Mouse (Mus musculus) left cerebral cortex, adult 9 months (tissue): ENCODE measurements around the gene Myrip.
A peak's percentile ranks its signal among the peaks of the same experiment; 100 is the strongest.
"Not testable (repeated sequence)": the region's sequence is repeated elsewhere in the genome, so short reads cannot be mapped to it uniquely, and the experiment has no call there.

ENCODE experiments used
- DNase-seq, 2 experiments: peaks; one replicate each; pipeline ENCODE4 v3.0.0; 2022; ENCODE audit warnings: low spot score in 2 of 2

Gene Myrip

DNA sequence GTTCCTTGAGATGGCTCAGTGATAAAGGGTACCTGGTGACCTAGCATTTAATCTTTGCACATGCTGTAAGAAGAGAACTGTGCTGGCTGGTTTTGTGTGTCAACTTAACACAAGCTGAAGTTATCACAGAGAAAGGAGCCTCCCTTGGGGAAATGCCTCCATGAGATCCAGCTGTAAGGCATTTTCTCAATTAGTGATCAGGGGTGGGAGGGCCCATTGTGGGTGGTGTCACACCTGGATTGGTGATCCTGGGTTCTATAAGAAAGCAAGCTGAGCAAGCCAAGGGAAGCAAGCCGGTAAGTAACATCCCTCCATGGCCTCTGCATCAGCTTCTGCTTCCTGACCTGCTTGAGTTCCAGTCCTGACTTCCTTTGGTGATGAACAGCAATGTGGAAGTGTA is at the start of gene Myrip:
Myrip (plus strand) TSS at position 301 of the 400 bp plus-strand sequence.
- not testable (repeated sequence) for DNase-seq

DNA sequence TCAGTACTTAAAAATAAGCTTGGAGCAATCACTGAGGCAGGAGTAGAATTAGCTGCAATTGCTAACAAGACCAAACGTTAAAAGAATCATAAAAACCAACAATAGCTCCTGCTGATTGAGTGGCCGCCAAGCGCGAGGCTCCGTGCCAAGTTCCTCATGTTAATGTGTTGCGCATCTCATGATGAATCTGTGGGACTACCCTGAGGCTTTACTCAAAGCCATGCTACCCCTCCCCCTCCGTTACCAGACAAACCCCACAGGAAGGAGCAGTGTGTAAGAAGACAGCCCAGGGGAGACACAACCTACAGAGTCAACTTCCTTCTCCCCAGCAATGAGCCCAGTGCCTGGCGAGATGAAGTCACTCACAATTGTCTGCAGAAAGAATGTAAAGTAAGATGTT is 41.5 kb upstream of the Myrip start:
- DNase-seq = peak in 1 of 2 experiments; percentile 37

DNA sequence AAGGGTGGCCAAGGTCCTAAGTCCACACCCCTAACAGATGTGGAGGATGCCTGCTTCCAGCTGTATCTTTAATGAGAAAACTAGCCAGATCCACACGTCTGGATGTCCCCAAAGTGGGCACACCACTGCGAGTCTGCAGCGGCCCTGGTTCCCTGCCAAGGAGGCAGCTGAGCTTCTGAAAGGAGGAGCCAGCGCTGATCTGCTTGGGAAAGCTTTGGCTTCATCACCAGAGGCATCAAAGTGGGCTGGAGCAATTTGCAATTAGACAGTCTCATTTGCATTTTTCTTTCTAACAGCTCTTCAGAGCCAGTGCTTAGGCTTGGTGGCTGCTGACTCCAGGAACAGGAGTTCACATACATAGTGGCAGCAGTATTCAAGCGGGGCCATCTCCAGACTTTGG is 37.3 kb upstream of the Myrip start:
- DNase-seq = peak in 1 of 2 experiments; percentile 56

- no peak for DNase-seq
Observed at GRCm38 (mm10) chr9:120273083-120273482, 28.2 kb upstream of the Myrip start.

- no peak for DNase-seq
Observed at GRCm38 (mm10) chr9:120275226-120275625, 26.1 kb upstream of the Myrip start.

- peak; percentile 44 to 71 for DNase-seq
Observed at GRCm38 (mm10) chr9:120281147-120281546, 20.2 kb upstream of the Myrip start.

DNA sequence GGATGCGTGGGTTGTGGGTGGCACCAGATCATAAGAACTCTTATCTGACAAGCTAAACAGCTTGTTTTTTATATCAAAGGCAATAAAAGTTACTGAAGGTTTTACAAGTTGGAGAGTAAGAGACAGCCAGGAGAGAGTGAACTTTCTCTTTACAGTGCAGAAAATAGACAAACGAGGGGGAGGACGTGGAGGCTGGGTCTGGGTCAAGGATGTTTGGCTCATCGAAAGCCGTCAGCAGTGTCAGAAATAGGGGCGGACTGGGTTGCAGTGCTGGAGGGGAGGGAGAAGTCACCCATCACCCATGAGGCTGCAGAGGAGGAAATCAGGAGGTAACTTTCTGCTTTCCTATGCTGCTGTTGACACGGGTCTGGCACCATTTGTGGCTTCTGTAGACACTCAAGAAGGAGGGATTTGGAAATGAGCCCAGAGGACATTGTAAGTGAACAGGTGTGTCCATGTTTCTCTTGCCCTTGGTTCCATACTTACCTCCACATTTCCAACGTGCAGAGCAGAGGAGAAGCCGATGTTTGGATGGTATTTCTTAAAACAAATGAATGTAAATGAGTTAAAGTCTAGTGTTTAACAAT is 18.8 kb upstream of the Myrip start:
- no peak for DNase-seq

DNA sequence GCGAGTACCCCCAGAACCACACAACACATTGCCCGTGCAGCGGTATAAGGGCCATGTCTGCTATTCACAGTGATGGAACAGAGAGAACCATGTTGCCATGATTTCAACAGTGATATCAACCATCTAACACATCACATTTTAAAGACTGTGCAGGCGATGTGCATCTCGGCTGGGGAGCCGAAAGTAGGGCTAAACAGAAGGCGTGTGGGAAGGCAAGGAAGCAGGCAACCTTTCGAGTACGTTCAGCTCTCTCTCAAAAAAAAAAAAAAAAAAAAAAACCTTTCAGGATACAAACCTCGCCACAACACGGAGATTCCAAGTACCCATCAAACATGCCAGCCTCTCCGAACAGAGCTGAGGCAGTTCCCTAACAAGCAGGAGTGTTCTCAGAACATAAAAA is 17.8 kb upstream of the Myrip start:
- DNase-seq = peak; percentile 57 to 71

GRCm38 (mm10) chr9:120288011-120288410 is 13.3 kb upstream of the Myrip start:
- DNase-seq = no peak

DNA sequence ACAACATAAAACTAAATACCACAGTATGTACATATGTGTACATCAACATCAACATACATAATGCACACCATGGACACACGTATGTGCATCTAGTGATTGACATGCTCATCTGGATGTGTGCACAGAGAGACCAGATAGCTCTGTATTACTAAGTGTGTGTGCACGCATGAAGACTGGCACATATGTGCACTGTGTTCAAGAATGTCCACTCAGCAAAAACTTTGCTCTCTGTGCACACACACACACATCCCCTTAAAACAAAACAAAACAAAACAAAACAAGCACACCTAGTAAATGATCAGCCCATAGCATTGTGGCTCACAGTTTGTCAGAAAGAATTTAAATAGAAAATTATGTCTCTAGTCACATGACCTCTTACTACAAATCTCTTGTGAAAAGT is 10.9 kb upstream of the Myrip start:
- no peak for DNase-seq

- no peak for DNase-seq
Observed at GRCm38 (mm10) chr9:120292488-120292887, 8.8 kb upstream of the Myrip start.

GRCm38 (mm10) chr9:120295527-120295926 is 5.8 kb upstream of the Myrip start:
- no peak for DNase-seq

DNA sequence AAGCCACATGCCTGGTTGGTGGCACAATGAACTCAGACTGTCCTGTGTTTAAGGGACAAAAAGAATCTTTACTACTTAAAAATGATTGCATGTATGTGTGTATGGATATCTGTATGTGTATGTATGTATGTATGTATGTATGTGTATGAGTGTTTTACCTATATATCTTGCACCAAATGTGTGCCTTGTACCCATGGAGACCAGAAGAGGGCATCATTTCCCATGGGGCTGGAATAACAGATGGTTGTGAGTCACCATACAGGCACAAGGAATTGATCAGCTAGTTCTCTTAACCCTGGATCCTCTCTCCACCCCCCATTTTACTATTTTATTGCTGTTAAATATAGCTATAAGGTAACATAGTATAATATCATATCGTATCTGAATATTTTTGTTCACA is 4.4 kb upstream of the Myrip start:
- no peak for DNase-seq

DNA sequence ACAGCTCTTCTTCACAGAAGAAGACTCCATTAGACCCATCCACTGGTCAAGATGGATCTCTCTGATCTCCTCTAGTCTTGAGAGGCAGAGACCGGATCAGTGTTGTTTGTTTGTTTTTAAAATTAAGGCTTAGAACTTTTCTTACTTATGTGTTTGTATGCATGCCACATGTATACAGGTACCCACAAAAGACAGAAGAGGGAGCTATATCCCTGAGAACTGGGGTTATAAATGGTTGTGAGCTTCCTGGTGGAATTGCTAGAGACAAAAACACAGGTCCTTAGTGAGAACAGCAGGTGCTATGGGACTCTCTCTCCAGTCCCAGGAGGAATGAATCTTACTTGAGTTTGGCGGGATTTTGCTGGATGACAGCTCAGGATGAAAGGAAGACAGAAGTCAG is 1.9 kb upstream of the Myrip start:
- DNase-seq = no peak

- no peak for DNase-seq
Observed at GRCm38 (mm10) chr9:120302980-120303452, 1.7 kb downstream of the Myrip start.

GRCm38 (mm10) chr9:120303453-120304299 is 2.4 kb downstream of the Myrip start:
- peak; percentile 42 to 69 for DNase-seq

DNA sequence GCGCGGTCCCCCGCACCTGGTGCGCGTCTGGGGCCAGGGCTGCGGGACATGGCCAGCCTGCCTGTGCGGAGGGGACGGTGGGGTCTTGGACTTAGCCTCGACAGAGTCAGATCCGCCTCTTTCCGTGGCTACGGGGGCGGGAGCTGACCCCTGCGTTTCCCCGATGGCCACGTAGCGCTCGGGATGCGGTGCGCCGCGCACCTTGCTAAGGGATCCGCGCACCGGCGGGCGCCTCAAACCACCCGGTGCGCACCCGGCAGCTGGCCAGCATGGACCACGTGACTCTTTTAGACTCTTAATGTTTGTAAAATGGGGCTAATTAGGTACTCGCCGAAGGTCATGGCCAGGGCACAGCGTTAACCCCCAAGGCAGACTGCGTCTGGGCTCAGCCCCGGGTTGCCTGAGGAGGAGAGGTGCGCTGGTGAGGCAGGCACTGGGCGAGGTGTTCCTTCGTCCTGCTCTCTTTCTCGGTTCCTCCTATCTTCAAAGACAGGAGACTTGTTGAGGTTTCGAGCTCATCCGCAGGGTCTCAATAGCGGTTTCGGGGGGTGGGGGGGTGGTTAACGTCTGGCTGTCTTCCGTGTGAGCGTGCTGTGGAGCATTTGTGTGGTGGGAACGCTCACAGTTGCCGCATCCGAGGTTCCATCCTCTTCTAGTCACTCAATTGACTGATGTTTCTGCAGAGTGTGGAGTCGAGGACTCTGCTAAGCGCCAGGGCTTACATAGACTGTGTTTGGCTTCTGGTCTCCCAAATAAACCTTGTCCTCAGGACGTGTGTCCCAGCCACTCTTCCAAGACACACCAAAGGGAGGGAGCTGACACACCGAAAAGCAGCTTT is 3.2 kb downstream of the Myrip start:
- DNase-seq = peak; percentile 30 to 36

- DNase-seq = no peak
Observed at GRCm38 (mm10) chr9:120315171-120315570, 13.9 kb downstream of the Myrip start.

DNA sequence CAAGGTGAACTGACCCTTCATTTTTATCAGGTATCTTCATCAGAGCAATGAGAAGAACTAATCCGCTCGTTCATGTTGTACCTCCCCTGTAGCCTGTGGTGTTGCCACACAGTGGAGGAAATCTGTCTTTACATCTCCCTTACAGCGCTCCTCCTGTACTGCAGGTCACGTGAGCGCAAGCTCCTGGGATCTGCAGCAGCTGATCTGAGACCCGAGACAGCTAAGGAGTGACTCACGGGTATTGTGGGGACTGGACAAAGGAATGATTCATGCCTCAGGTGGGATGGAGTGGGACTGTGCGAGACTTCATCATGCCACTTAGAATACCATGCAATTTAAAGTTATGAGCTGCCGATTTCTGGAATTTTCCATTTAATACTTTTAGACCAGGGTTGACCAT is 17.8 kb downstream of the Myrip start:
- peak in 1 of 2 experiments; percentile 26 for DNase-seq

- no peak for DNase-seq
Observed at GRCm38 (mm10) chr9:120320573-120320972, 19.3 kb downstream of the Myrip start.

GRCm38 (mm10) chr9:120322702-120323426 is 21.6 kb downstream of the Myrip start:
- DNase-seq = peak in 1 of 2 experiments; percentile 49
